Mouse (Mus musculus) stomach, postnatal 0 days (tissue): ENCODE results near the gene 6430571L13Rik.

Experiments used
- CTCF ChIP-seq: IDR thresholded peaks from 2 replicates; pipeline ENCODE4 v1.5.1; 2016; ENCODE audit warnings: antibody characterized with exemption, low read depth, mild to moderate bottlenecking, moderate library complexity
- EP300 ChIP-seq: optimal IDR thresholded peaks from 2 replicates; pipeline ENCODE3; 2016; ENCODE audit warnings: antibody characterized with exemption

- TF ChIP-seq CTCF (peak; percentile 10; the same call in 1 of the 2 replicates), EP300 (no peak)
Measured at GRCm38 (mm10) chr9:107377961-107378512, 37.6 kb downstream of the 6430571L13Rik start.
